Mouse (Mus musculus) embryo, embryonic 11 days (tissue): ENCODE data around the gene Lct.
A peak's percentile ranks its signal among the peaks of the same experiment; 100 is the strongest.
"Not testable (repeated sequence)": the region's sequence is repeated elsewhere in the genome, so short reads cannot be mapped to it uniquely, and the experiment has no call there.

Experiments
- DNase-seq: peaks from one replicate; pipeline ENCODE4 v3.0.0-alpha.2; 2015

The Lct gene

GRCm38 (mm10) chr1:128295296-128295695 is 32.8 kb downstream of the Lct start:
- DNase-seq = peak; percentile 18

GRCm38 (mm10) chr1:128293524-128293923 is 34.6 kb downstream of the Lct start:
- DNase-seq = no peak

- no peak for DNase-seq
Observed at GRCm38 (mm10) chr1:128290295-128290694, 37.8 kb downstream of the Lct start.

GRCm38 (mm10) chr1:128285136-128285535 is 43.0 kb downstream of the Lct start:
- DNase-seq = no peak

- DNase-seq = no peak
Observed at GRCm38 (mm10) chr1:128284157-128284690, 43.9 kb downstream of the Lct start.

GRCm38 (mm10) chr1:128282924-128283323 is 45.2 kb downstream of the Lct start:
- DNase-seq = no peak

- DNase-seq = no peak
Observed at GRCm38 (mm10) chr1:128281753-128282152, 46.4 kb downstream of the Lct start.

GRCm38 (mm10) chr1:128278563-128278962 is 49.6 kb downstream of the Lct start:
- DNase-seq = no peak

- no peak for DNase-seq
Observed at GRCm38 (mm10) chr1:128275908-128276307, 52.2 kb downstream of the Lct start.

GRCm38 (mm10) chr1:128270731-128271130 is 57.4 kb downstream of the Lct start:
- no peak for DNase-seq

- not testable (repeated sequence) for DNase-seq
Observed at GRCm38 (mm10) chr1:128267061-128267460, 61.1 kb downstream of the Lct start.

- no peak for DNase-seq
Observed at GRCm38 (mm10) chr1:128244727-128245355, 83.3 kb downstream of the Lct start.

GRCm38 (mm10) chr1:128243996-128244726 is 84.0 kb downstream of the Lct start:
- DNase-seq = peak; percentile 100

- no peak for DNase-seq
Observed at GRCm38 (mm10) chr1:128243627-128243995, 84.5 kb downstream of the Lct start, which contains the start of gene Ubxn4. Gene Ubxn4, plus strand, starts transcription at chr1:128243964.

- no peak for DNase-seq
Observed at GRCm38 (mm10) chr1:128235181-128235580, 92.9 kb downstream of the Lct start.
